Mouse (Mus musculus) liver, embryonic 16.5 days (tissue): ENCODE measurements at regions not wholly inside any gene's neighbourhood (a gene's known extent, or its start where the extent isn't known, plus 50 kb on each side); places are given as distances from the start of the nearest gene placed in this dataset.
A peak's percentile ranks its signal among the peaks of the same experiment; 100 is the strongest.

ENCODE experiments used
- ATAC-seq: fragments of 200-750 bp; cut with Nextera tagmentation; 2 replicates; pipeline ENCODE4 v1.8.0; 2017; ENCODE audit warnings: low read depth, mild to moderate bottlenecking, moderate number of reproducible peaks, moderate library complexity
- H3K27ac ChIP-seq: fragments of 300-500 bp; sonication (generic); 2 replicates; pipeline ENCODE4 v1.5.1; 2014; ENCODE audit warnings: mild to moderate bottlenecking, low read length
- H3K27me3 ChIP-seq: fragments of 300-500 bp; sonication (generic); 2 replicates; pipeline ENCODE4 v1.6.1; 2014; ENCODE audit warnings: low read depth, low read length, mixed read lengths; ENCODE audit not compliant: control insufficient read depth, insufficient read depth
- H3K36me3 ChIP-seq: fragments of 300-500 bp; sonication (generic); 2 replicates; pipeline ENCODE4 v1.6.1; 2014; ENCODE audit warnings: mild to moderate bottlenecking; ENCODE audit not compliant: control insufficient read depth, insufficient read depth
- H3K4me1 ChIP-seq: fragments of 300-500 bp; sonication (generic); 2 replicates; pipeline ENCODE4 v1.6.1; 2014; ENCODE audit warnings: low read depth, low read length, mixed read lengths; ENCODE audit not compliant: control insufficient read depth
- H3K4me2 ChIP-seq: fragments of 300-500 bp; sonication (generic); 2 replicates; pipeline ENCODE4 v1.6.1; 2014; ENCODE audit warnings: low read depth, low read length, mixed read lengths
- H3K4me3 ChIP-seq: fragments of 300-500 bp; sonication (generic); 2 replicates; pipeline ENCODE4 v1.5.1; 2014; ENCODE audit warnings: low read depth, mild to moderate bottlenecking, low read length
- H3K9ac ChIP-seq: fragments of 300-500 bp; sonication (generic); 2 replicates; pipeline ENCODE4 v1.6.1; 2014; ENCODE audit warnings: low read depth, low read length
- H3K9me3 ChIP-seq: fragments of 300-500 bp; sonication (generic); replicated peaks from 2 replicates; pipeline ENCODE4 v1.6.1; 2016; ENCODE audit warnings: low read length; ENCODE audit not compliant: control insufficient read depth
- WGBS: fragments of 180-500 bp; shearing (Covaris S2); extraction: QIAGEN DNeasy Blood & Tissue Kit; methylation state at CpG from one replicate; pipeline ENCODE4 v1.1.7; 2014; ENCODE audit not compliant: insufficient replicate concordance; 5-methylcytosine and 5-hydroxymethylcytosine counted together

- Histone ChIP-seq H3K9ac (no peak overlapping the region), H3K4me2 (peak overlapping the region; percentile 49), H3K27me3 (no peaks in the 10 kb centered on the region), H3K36me3 (no peaks in the 10 kb centered on the region), H3K4me1 (no peaks in the 10 kb centered on the region), H3K9me3 (no peaks in the 10 kb centered on the region), H3K4me3 (0 out of 2 replicates have a peak overlapping the region, but pooled peaks have one; percentile 17), H3K27ac (no peak overlapping the region)
- WGBS, result under 1% methylated on average over 21 of the region's 21 CpGs
- ATAC-seq, result peak; percentile 61
Observed at GRCm38 (mm10) chr2:160451481-160452238, 84.8 kb upstream of the Mafb start.

- H3K36me3 ChIP-seq, result no peaks in the 10 kb centered on the region
- no peak overlapping the region for H3K9ac ChIP-seq
- H3K4me3 ChIP-seq, result no peak overlapping the region
- 18% methylated on average over 6 of the region's 6 CpGs for WGBS
- H3K4me2 ChIP-seq, result no peak overlapping the region
- ATAC-seq, result no peak
- H3K9me3 ChIP-seq, result no peaks in the 10 kb centered on the region
- H3K27me3 ChIP-seq, result no peaks in the 10 kb centered on the region
- no peak overlapping the region for H3K27ac ChIP-seq
- no peaks in the 10 kb centered on the region for H3K4me1 ChIP-seq
Observed at GRCm38 (mm10) chr2:160452239-160452530, 85.3 kb upstream of the Mafb start.

DNA sequence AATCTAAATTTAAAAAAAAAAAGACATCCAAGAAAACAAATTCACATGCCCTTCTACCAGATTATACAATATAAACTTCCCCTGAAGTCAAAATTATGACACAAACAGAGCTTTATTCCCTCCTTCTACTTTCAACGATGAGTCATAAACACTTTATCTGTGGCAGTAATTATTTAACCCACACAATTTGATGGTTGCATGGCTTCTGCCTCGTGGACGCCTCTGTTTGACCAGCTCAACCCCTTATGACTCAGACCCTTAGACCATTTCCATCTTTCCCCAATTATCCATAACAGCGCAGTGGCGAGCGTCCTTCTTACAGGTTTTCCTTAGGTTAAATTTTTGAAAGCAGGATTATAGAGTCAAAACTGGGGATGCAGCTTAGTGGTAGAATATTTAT lies 85.9 kb upstream of the Mafb start:
- Histone ChIP-seq H3K9me3 (no peaks in the 10 kb centered on the region), H3K9ac (no peak overlapping the region), H3K4me3 (no peak overlapping the region), H3K36me3 (no peaks in the 10 kb centered on the region), H3K4me2 (no peak overlapping the region), H3K27ac (no peak overlapping the region), H3K27me3 (no peaks in the 10 kb centered on the region), H3K4me1 (no peaks in the 10 kb centered on the region)
- ATAC-seq, result no peak
- 74% methylated on average over 6 of the region's 6 CpGs for WGBS

- ATAC-seq, result no peak
- Histone ChIP-seq H3K4me3 (no peak overlapping the region), H3K27ac (no peak overlapping the region), H3K27me3 (no peaks in the 10 kb centered on the region), H3K4me1 (no peaks in the 10 kb centered on the region), H3K4me2 (no peak overlapping the region), H3K9me3 (no peaks in the 10 kb centered on the region), H3K36me3 (no peaks in the 10 kb centered on the region), H3K9ac (no peak overlapping the region)
- WGBS, result 56% methylated on average over 10 of the region's 10 CpGs
Observed at GRCm38 (mm10) chr2:160455617-160456016, 88.8 kb upstream of the Mafb start.

DNA sequence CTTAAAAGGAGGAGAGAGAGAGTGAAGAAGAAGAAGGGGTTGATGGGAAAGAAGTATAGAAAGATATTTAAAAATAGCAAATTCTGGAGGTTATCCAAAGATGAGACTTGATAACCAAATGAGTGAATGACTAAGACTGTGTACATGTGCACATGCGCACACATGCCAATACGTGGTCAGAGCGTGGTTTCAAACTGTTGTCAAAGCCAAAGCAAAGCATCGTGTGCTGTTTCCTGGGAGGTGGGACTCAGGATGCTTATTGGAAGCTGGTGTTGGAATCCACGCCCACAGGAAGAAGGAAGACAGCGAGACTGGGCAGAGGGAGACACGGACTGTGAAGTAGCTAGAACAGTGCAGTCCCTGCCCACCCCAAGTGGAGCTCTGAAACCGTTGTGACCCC lies 89.8 kb upstream of the Mafb start:
- no peak overlapping the region for H3K4me2 ChIP-seq
- no peak overlapping the region for H3K27ac ChIP-seq
- no peak for ATAC-seq
- H3K9ac ChIP-seq, result no peak overlapping the region
- no peak overlapping the region for H3K4me3 ChIP-seq
- H3K4me1 ChIP-seq, result no peaks in the 10 kb centered on the region
- H3K27me3 ChIP-seq, result no peaks in the 10 kb centered on the region
- H3K36me3 ChIP-seq, result no peaks in the 10 kb centered on the region
- H3K9me3 ChIP-seq, result no peaks in the 10 kb centered on the region
- WGBS, result 42% methylated on average over 8 of the region's 8 CpGs

GRCm38 (mm10) chr2:160471561-160471960 lies 104.7 kb upstream of the Mafb start:
- no peak for ATAC-seq
- Histone ChIP-seq H3K9me3 (no peaks in the 10 kb centered on the region), H3K4me2 (no peak overlapping the region), H3K27ac (no peak overlapping the region), H3K4me3 (no peak overlapping the region), H3K4me1 (no peaks in the 10 kb centered on the region), H3K9ac (no peak overlapping the region), H3K27me3 (no peaks in the 10 kb centered on the region), H3K36me3 (no peaks in the 10 kb centered on the region)
- 65% methylated on average over 4 of the region's 4 CpGs for WGBS

- WGBS, result 53% methylated on average over 3 of the region's 3 CpGs
- Histone ChIP-seq H3K36me3 (no peaks in the 10 kb centered on the region), H3K9me3 (no peaks in the 10 kb centered on the region), H3K27ac (no peak overlapping the region), H3K4me3 (no peak overlapping the region), H3K4me2 (no peak overlapping the region), H3K9ac (no peak overlapping the region), H3K4me1 (no peaks in the 10 kb centered on the region), H3K27me3 (no peaks in the 10 kb centered on the region)
- ATAC-seq, result no peak
Observed at GRCm38 (mm10) chr2:160476181-160476580, 109.3 kb upstream of the Mafb start.

DNA sequence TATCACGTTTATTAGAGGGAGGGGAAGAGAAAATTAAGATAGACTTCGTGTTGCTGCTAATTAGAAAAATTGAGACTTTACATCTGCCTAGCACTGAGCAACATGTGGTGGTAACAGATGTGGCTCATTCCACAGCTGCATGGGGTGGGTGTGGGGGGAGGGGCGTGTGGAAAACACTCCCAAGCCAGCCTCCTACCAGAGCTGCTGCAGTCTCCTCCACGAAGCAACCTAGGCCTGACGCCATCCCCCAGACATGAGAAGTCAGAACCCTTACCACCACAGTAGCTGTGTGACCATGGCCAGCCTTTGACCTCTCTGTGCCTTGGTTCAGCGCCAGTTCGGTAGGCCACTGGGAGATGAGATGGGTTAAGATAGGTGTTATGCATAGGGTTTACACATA lies 112.4 kb upstream of the Mafb start:
- Histone ChIP-seq H3K4me3 (no peak overlapping the region), H3K9me3 (no peaks in the 10 kb centered on the region), H3K4me1 (no peaks in the 10 kb centered on the region), H3K36me3 (no peaks in the 10 kb centered on the region), H3K27ac (no peak overlapping the region), H3K27me3 (no peaks in the 10 kb centered on the region), H3K4me2 (no peak overlapping the region), H3K9ac (no peak overlapping the region)
- no peak for ATAC-seq
- 31% methylated on average over 7 of the region's 7 CpGs for WGBS

DNA sequence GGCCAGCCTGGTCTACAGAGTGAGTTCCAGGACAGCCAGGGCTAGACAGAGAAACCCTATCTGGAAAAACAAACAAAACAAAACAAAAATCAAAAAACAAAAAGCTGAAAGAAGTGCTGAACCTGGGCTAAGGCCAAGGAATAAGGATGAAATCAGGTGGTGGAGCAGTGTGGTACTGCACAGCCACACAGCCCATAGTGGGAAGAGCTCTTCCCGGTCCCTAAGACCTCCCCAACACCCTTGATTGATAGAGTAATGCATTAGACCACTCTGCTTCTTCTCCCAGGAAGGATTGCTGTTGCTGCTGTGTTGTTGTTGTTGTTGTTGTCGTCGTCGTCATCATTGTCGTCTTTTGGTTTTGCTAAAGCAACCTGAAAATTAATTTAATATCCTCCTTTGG lies 118.2 kb upstream of the Mafb start:
- Histone ChIP-seq H3K9ac (no peak overlapping the region), H3K27ac (no peak overlapping the region), H3K4me1 (no peaks in the 10 kb centered on the region), H3K4me3 (no peak overlapping the region), H3K36me3 (no peaks in the 10 kb centered on the region), H3K4me2 (no peak overlapping the region), H3K9me3 (no peaks in the 10 kb centered on the region), H3K27me3 (no peaks in the 10 kb centered on the region)
- no peak for ATAC-seq
- WGBS, result 77% methylated on average over 5 of the region's 5 CpGs
